Mouse (Mus musculus) olfactory bulb, adult 2 months (tissue): ENCODE measurements around the gene Tchhl1. TPM values are rescaled to one million over a fixed set of nuclear protein-coding genes. Genes with fewer than 3 reads are reported as not detected.

Experiments used
- H3K27ac ChIP-seq: fragments of 200-500 bp; 2 replicates; pipeline ENCODE4 v1.5.1; 2012; ENCODE audit warnings: low read depth, low read length; ENCODE audit not compliant: insufficient read depth
- H3K4me1 ChIP-seq: fragments of 200-500 bp; 2 replicates; pipeline ENCODE4 v1.6.1; 2012; ENCODE audit warnings: low read length; ENCODE audit not compliant: control insufficient read depth, insufficient read depth
- H3K4me3 ChIP-seq: fragments of 200-500 bp; 2 replicates; pipeline ENCODE4 v1.5.1; 2012; ENCODE audit warnings: mild to moderate bottlenecking, low read depth, low read length, moderate library complexity; ENCODE audit not compliant: insufficient read depth
- CTCF ChIP-seq: fragments of 200-500 bp; IDR thresholded peaks from 2 replicates; pipeline ENCODE4 v1.5.1; 2012; ENCODE audit warnings: low read depth, mild to moderate bottlenecking, low read length, moderate library complexity; ENCODE audit not compliant: insufficient read depth
- POLR2A ChIP-seq: fragments of 200-500 bp; IDR thresholded peaks from 2 replicates; pipeline ENCODE4 v1.6.1; 2012; ENCODE audit warnings: mild to moderate bottlenecking, low read depth, low read length, moderate library complexity; ENCODE audit not compliant: insufficient read depth
- WGBS: fragments of 180-500 bp; shearing (Covaris S2); methylation state at CpG from one replicate; pipeline ENCODE4 v1.1.7; 2018; 5-methylcytosine and 5-hydroxymethylcytosine counted together
- polyA plus RNA-seq: library from polyadenylated mRNA; stranded (reverse); fragments of >200 nt; gene quantifications from 2 replicates; pipeline ENCODE4 v1.2.4, GENCODE M21; 2012; ENCODE audit warnings: low replicate concordance; ENCODE audit not compliant: missing spikeins, insufficient read depth, insufficient read length

The Tchhl1 gene
- polyA plus RNA-seq, 1 experiment: not detected

- Histone ChIP-seq H3K4me1 (peaks cover 29% of the 10 kb centered on the region), H3K27ac (peak overlapping the region; percentile 9; the same call in 1 of the 2 replicates), H3K4me3 (peak overlapping the region; percentile 54)
- under 1% methylated on average over 59 of the region's 59 CpGs for WGBS
- TF ChIP-seq CTCF (peak; percentile 50), POLR2A (0 out of 2 replicates have a peak, but pooled peaks have one; percentile 27)
Measured at GRCm38 (mm10) chr3:93447138-93447841, 21.3 kb upstream of the Tchhl1 start.

- 32% methylated on average over 3 of the region's 3 CpGs for WGBS
- peaks cover 2% of the 10 kb centered on the region; the same call in 1 of the 2 replicates for H3K4me1 ChIP-seq
- no peak overlapping the region for H3K4me3 ChIP-seq
- TF ChIP-seq CTCF (no peak), POLR2A (no peak)
- H3K27ac ChIP-seq: no peak overlapping the region
Measured at GRCm38 (mm10) chr3:93466556-93466955, 2.0 kb upstream of the Tchhl1 start.

- Histone ChIP-seq H3K4me3 (no peak overlapping the region), H3K27ac (no peak overlapping the region), H3K4me1 (peaks cover 2% of the 10 kb centered on the region; the same call in 1 of the 2 replicates)
- TF ChIP-seq POLR2A (no peak), CTCF (no peak)
- 35% methylated on average over 4 of the region's 4 CpGs for WGBS
Measured at GRCm38 (mm10) chr3:93467130-93467529, 1.4 kb upstream of the Tchhl1 start.

- no peak overlapping the region for H3K27ac ChIP-seq
- no peak for TF ChIP-seq CTCF
- TF ChIP-seq POLR2A: no peak
- peaks cover 2% of the 10 kb centered on the region; the same call in 1 of the 2 replicates for H3K4me1 ChIP-seq
- 84% methylated on average over 3 of the region's 3 CpGs for WGBS
- H3K4me3 ChIP-seq: no peak overlapping the region
Measured at GRCm38 (mm10) chr3:93469629-93470028, 1.1 kb downstream of the Tchhl1 start.

- 94% methylated on average over 1 of the region's 1 CpGs for WGBS
- no peak for TF ChIP-seq CTCF
- TF ChIP-seq POLR2A: no peak
- Histone ChIP-seq H3K27ac (no peak overlapping the region), H3K4me1 (no peaks in the 10 kb centered on the region), H3K4me3 (no peak overlapping the region)
Measured at GRCm38 (mm10) chr3:93480053-93480452, 11.5 kb downstream of the Tchhl1 start.

- 79% methylated on average over 2 of the region's 2 CpGs for WGBS
- Histone ChIP-seq H3K4me3 (no peak overlapping the region), H3K27ac (no peak overlapping the region), H3K4me1 (no peaks in the 10 kb centered on the region)
- no peak for TF ChIP-seq POLR2A
- TF ChIP-seq CTCF: no peak
Measured at GRCm38 (mm10) chr3:93481982-93482616, 13.5 kb downstream of the Tchhl1 start.

- no peaks in the 10 kb centered on the region for H3K4me1 ChIP-seq
- TF ChIP-seq POLR2A (no peak), CTCF (no peak)
- no peak overlapping the region for H3K27ac ChIP-seq
- no peak overlapping the region for H3K4me3 ChIP-seq
- WGBS: 83% methylated on average over 3 of the region's 3 CpGs
Measured at GRCm38 (mm10) chr3:93485611-93486010, 17.1 kb downstream of the Tchhl1 start.

- H3K4me3 ChIP-seq: no peak overlapping the region
- H3K27ac ChIP-seq: no peak overlapping the region
- 91% methylated on average over 2 of the region's 2 CpGs for WGBS
- no peak for TF ChIP-seq CTCF
- TF ChIP-seq POLR2A: no peak
- no peaks in the 10 kb centered on the region for H3K4me1 ChIP-seq
Measured at GRCm38 (mm10) chr3:93488541-93488940, 20.0 kb downstream of the Tchhl1 start.

GRCm38 (mm10) chr3:93492176-93492575 lies 23.6 kb downstream of the Tchhl1 start:
- TF ChIP-seq POLR2A: no peak
- 80% methylated on average over 3 of the region's 3 CpGs for WGBS
- no peak overlapping the region for H3K27ac ChIP-seq

More at GRCm38 (mm10) chr3:93492176-93492575, 23.6 kb downstream of the Tchhl1 start:
- Histone ChIP-seq H3K4me3 (no peak overlapping the region), H3K4me1 (no peaks in the 10 kb centered on the region)
